Mouse (Mus musculus): ENCODE data around the gene Pid1.

- no peak for TF ChIP-seq GATA1 (IDR thresholded peaks at IDR 0.05; ENCODE audit: borderline replicate concordance, low read length)
- no peak for TF ChIP-seq FLI1 (IDR thresholded peaks at IDR 0.05; ENCODE audit: low read length)
Measured at GRCm38 (mm10) chr1:84386481-84387146, 22.6 kb upstream of the Pid1 start.
